Mouse (Mus musculus) embryo, embryonic 10.5 days (tissue): ENCODE measurements around the gene Vmn1r3.
"Not testable (repeated sequence)": the region's sequence is repeated elsewhere in the genome, so short reads cannot be mapped to it uniquely, and the experiment has no call there.

Source experiments
- DNase-seq: peaks from one replicate; pipeline ENCODE4 v3.0.0-alpha.2; 2015; ENCODE audit warnings: low spot score

Vmn1r3 gene

DNA sequence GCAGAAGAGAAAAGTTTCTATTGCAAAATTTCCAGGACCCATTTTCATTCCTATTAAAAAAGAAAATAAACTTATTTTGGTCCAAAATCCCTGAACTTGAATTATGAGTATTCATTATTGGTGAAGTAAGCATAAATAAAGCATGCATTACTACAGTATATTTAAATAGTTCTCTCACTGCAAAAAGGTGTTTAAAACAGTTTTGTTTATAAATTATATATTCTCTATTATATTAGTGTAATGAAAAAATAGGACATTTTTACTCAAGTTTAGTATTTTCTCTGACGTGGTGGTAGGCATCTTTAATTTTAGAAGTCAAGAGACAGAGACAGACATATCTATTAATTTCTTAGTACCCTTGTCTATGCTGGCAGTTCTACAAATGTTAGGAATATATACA is at the start of gene Vmn1r3:
Vmn1r3 (minus strand) TSS at position 101 of the 400 bp plus-strand sequence.
- DNase-seq, result not testable (repeated sequence)

DNA sequence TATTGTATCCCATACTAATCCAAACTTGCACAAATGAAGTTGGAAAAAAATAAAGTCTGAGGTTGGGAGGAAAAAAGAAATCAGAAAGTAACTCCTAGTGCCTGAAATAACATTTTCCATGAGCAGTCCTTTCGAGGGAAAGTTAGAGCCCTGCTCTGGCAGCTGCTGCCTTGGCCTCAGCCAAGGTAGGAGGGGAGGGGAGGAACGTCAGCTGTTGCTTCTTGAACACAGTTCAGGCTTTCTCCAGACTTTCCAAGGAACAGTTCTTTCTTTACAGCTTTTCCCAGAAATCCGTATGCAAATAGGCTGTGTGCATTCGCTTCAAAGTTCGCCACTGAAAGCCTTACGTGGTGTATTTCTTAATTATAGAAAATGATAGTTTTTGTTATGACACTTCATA is 46.9 kb upstream of the Vmn1r3 start:
- DNase-seq, result no peak

DNA sequence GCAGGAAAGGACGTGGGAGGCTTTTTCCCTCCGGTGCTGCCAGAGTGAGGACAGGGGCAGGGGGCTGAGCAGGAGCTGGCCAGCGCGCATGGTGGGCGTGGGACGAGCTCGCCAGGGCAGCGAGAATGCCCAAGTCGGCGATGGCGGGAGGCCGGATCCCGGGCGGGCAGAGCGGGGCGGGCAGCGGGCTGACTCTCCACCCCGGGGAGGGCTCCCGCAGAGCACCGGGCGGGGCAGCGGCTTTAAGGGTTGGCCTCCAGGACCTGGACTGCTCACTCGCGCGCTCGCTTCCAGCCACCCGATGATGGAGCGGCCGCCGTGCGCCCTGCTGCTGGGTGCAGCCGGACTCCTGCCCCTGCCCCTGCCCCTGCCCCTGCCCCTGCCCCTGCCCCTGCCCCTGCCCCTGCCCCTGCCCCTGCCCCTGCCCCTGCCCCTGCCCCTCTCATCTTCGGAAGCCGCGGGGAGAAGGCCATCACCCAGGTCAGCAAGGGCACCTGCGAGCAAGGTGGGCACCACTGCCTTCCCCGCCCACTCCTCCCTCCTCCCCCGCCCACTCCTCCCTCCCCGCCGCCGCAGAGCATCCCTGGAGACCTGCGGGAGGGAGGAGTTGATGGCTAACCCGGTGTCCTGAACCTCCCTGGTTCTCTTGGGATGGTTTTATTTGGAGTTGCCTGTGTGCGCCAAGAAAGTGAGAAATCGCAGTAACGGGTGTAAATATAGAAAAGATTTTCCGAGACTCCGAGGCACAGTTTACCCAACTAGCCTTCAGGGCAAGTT is 45.9 kb upstream of the Vmn1r3 start:
- no peak for DNase-seq

DNA sequence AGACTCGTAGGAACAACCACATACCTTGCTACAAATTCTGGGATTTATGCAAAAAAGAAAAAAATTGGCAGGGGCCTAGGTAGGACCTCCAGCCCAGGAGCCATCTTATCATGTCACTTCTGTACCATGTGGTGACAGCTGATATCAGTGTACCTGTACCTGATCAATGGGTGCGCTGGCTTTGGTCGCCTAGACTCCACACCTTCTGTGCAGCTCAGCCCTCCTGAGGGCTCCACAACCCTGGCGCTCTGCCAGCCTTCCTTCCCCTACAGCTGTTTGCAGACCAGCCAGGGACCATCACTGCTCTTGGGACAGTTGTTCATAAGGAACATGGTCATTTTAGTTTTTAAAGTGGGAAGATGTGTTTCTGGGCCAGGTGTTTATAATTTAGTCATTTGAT is 44.4 kb upstream of the Vmn1r3 start:
- no peak for DNase-seq

DNA sequence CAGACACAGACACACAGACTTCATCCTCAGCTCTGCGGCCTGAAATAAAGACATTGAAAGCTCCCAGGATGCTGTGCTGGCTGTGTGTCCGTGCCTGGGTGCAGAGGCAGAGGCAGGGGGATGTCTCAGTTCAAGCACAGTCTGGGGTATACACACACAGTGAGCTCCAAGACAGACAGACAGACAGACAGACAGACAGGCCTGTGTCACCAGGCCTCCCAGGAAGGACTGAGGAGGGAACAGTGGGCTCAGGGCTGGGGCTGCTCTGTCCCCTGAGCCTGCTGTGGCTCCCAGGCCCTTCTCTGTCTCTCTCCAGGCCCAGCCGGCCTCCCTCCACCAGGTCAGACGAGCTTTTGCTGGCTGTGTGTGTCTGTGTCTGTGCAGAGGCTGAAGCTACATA is 43.3 kb upstream of the Vmn1r3 start:
- DNase-seq, result no peak

DNA sequence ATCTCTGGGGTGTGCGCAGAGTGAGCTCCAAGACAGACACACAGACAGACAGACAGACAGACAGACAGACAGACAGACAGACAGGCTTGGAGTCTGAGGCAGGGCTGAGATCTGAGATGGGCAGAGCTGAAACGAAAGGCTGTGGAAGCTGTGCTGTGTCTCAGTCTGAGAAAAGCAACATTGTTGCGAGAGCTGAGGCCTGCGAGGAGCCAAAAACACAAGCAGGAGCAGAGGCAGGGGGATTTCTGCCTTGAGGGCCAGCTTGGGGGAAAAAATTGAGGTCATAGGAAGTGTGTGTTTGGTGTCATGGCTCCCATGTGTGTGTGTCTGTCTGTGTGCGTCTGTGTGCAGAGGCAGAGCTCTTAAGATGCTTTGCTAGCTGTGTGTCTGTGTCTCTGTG is 42.6 kb upstream of the Vmn1r3 start:
- DNase-seq, result no peak

DNA sequence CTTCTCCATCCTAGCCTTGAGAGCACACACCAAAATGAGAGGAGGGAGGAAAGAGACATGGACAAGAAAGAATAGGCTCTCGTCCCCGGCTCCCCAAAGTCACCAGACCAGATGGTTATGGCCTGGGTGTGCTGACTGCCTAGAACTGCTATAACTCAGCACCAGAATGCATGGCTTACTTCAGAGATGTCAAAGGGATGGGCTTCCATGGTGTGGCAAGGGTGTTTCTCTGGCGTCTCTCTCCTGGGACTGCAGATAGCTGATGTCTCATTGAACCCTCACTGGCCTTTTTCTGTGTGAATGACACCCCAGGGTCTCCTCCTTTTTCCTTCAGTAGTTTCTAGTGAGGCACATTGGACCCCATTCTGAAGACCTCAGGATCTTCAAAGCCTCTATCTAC is 41.3 kb upstream of the Vmn1r3 start:
- DNase-seq, result no peak

DNA sequence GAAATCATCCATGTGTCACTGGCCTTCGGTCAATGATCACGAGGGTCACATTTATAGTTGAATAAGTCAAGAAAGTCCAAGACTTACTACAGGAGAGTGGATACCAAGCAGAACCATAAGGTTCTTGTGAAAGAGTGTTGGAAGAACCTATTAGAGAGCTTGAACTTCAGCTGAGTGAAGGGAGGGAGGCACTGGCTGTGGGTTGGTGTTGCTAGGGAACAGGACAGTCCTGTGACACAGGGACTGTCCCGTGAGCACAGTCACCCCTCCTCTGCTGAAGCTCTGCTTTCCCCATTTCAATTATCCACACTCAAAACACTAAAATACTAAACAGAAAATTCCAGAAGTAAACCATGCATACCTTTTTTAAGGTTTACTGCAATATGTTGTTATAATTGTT is 40.3 kb upstream of the Vmn1r3 start:
- not testable (repeated sequence) for DNase-seq

DNA sequence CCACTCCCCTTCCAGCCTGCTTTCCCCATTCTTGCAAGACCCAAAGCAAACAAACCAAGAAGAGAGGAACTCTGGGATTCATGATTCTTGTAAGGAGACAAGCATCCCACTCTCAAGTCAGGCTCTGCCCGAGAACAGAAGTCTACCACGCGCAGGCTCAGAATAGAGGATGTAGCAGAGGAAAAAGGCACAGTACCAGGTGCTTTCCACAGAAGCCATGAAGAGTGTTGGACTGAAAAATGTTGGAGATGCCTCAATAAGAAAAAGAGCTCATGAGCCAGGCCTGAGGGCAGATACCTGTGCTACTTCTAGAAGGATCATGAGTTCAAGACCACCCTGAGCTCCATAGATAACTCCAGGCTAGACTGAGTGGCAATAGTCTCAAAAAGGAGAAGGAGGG is 39.7 kb upstream of the Vmn1r3 start:
- not testable (repeated sequence) for DNase-seq

DNA sequence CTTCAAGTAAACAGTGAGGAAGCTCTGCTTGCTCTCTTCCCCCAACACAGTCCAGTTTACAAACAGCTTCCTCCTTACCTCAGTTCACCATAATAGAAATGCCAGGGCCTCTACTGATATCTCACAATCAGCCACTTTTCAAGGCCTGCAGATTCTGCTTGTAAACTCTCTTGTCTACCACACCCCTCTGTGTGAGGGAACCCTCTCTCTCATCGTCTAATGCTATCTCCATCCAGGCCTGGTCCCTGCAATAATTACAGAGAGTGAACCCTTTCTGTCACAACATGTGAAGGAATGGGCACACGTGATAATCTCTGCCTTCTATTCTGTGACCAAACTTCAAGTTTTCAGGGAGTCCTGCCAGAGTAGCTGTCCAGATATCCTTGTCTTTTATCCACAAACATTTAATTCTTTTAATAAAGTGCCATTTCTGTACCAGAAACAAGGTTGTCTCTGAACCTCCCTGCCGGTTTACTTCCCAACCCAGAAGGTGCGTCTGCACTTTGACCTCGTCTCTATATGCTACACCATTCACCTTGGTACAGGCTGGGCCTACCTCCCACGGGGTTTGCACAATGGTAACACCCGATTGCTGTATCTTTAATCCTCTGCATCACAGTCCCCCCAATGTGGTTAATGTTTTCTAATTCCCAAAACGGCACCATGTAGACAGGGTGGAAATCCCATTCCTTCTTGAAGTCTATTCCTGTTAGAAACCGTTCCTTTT is 38.5 kb upstream of the Vmn1r3 start:
- not testable (repeated sequence) for DNase-seq

DNA sequence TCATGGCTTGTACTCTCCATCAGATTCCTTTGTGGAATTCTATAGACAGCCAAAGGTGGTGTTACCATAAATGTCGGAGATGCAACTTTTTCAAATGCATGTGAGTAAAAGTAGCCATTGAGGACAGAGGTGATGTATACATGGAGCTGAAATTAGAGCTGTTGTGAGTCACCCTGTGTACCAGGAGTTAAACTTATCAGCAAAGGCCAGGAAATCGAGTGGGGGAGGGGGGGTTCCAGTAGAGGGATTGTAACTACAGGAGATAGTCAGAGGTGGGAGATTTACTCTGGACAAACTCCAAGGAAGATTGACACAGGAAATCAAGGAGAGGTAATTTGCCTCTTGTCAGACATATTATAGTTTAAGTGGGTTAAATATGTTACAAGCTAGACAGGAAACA is 31.2 kb upstream of the Vmn1r3 start:
- DNase-seq, result not testable (repeated sequence)

DNA sequence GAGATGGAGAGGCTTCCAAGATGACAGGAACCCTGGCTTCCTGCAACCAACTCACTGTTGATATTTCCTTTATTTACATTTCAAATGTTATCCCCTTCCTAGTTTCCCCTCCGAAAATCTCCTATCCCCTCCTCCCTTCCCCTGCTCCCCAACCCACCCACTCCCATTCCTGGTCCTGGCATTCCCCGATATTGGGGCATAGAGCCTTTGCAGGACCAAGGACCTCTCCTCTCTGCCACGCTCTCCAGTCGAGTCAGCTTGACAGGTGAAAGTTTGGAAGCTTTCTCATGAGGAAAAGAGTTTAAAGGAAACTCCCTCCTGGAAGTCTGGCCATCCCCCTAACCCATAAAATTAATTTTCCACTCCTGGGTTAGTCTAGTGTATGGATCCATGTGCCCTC is 28.2 kb upstream of the Vmn1r3 start:
- DNase-seq, result not testable (repeated sequence)

DNA sequence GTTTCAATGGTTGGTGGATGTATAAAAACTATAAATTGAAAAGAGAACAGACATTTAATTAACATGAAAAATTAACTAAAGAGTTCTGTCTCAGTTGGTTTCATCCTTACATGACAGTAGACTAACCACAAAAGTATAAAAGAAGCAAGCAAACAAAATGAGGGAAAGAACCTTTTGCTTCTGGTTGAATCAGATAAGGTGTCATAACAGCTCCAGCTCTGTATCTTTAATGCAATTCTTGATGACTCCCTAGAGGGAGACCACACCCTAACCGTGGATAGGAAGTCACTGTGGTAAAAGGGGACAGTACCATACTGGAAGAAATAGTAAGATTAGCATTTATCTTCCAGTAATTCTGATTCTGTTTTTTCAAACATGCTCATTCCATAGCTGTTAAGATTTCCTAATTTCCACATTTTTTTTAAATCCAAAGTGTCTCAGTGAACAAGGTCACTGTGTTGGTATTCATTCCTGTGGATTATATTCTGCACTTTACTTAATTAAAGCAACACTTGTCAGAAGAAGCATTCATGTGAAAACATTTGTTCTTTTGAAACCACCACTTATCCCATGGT is 24.6 kb upstream of the Vmn1r3 start:
- DNase-seq, result not testable (repeated sequence)

DNA sequence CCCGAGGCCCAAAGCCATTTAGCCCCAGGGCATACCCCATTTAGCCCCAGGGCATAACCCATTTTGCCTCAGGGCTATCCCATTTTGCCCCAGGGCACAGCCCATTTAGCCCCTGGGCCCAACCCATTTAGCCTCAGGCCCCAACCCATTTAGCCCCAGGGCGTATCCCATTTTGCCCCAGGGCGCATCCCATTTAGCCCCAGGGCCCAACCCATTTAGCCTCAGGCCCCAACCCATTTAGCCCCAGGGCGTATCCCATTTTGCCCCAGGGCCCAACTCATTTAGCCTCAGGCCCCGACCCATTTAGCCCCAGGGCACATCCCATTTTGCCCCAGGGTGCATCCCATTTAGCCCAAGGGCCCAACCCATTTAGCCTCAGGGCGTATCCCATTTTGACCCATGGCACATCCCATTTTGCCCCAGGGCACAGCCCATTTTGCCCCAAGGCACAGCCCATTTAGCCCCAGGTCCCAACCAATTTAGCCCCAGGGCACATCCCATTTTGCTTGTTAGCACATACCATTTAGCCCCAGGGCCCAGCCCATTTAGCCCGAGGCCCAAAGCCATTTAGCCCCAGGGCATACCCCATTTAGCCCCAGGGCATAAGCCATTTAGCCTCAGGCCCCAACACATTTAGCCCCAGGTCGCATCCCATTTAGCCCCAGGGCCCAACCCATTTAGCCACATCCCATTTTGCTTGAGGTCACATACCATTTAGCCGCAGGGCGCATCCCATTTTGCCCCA is 8.2 kb downstream of the Vmn1r3 start:
- DNase-seq, result not testable (repeated sequence)

DNA sequence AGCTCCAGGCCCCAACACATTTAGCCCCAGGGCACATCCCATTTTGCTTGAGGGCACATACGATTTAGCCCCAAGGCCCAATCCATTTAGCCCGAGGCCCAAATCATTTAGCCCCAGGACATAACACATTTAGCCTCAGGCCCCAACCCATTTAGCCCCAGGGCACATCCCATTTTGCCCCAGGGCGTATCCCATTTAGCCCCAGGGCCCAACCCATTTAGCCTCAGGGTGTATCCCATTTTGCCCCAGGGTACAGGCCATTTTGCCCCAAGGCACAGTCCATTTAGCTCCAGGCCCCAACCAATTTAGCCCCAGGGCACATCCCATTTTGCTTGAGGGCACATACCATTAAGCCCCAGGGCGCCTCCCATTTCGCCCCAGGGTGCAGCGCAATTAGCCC is 9.0 kb downstream of the Vmn1r3 start:
- DNase-seq, result not testable (repeated sequence)

DNA sequence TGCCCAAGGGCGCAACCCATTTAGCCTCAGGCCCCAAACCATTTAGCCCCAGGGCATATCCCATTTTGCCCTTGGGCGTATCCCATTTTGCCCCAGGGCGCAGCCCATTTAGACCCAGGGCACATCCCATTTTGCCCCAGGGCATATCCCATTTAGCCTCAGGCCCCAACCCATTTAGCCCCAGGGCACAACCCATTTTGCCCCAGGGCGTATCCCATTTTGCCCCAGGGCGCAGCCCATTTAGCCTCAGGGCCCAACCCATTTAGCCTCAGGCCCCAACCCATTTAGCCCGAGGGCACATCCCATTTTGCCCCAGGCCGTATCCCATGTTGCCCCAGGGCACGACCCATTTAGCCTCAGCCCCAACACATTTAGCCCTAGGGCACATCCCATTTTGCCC is 9.4 kb downstream of the Vmn1r3 start:
- not testable (repeated sequence) for DNase-seq

DNA sequence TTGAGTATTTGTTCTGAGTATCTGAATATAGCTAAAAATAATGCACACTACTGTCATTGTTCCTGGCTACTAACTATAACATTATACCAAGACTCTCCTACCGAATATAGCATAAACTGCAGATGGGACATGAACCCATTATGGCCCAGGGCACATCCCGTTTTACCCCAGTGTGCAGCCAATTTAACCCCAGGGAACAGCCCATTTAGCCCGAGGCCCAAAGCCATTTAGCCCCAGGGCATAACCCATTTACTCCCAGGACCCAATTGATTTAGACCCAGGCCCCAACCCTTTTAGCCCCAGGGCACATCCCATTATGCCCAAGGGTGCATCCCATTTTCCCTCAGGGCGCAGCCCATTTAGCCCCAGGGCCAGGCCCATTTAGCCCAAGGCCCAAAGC is 10.6 kb downstream of the Vmn1r3 start:
- DNase-seq, result not testable (repeated sequence)

DNA sequence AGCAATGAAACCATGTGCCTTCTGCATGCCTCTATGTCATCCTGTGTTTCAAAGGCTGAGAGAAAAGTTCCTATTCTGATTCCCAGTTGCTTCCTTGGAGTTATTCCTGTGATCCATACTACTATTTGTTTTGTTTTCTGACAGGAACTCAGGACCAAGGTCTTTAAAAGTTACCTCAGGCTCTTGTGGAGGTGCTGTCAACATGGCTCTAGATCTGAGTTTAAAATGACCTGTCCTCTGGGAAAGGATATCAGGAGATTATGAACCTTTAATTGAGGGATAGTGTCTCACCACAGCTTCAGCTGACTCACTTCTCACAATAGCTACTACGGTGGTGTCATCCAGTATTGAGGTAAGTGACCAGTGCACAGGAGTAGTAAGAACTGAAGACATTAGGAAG is 18.1 kb downstream of the Vmn1r3 start, which contains the start of gene Vmn1r2:
Vmn1r2 (plus strand) TSS at position 301 of the 400 bp plus-strand sequence.
- DNase-seq, result not testable (repeated sequence)

DNA sequence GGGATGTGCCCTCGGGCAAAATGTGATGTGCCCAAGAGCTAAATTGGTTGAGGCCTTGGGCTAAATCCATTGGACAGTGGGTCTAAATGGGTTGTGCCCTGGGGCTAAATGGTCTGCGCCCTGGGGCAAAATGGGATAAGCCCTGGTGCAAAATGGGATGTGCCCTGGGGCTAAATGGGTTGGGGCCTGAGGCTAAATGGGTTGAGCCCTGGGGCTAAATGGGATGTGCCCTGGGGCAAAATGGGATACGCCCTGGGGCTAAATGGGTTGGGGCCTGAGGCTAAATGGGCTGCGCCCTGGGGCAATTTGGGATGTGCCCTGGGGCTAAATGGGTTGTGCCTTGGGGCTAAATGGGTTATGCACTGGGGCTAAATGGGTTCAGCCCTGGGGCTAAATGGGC is 20.1 kb downstream of the Vmn1r3 start:
- DNase-seq, result no peak

DNA sequence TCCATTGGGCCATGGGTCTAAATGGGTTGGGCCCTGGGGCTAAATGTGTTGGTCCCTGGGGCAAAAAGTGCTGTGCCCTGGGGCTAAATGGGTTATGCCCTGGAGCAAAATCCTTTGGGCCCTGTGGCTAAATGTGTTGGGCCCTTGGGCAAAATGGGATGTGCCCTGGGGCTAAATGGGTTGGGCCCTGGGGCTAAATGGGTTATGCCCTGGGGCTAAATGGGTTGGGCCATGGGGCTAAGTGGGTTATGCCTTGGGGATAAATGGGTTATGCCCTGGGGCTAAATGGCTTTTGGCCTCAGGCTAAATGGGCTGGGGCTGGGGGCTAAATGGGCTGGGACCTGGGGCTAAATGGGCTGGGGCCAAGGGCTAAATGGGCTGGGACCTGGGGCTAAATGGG is 20.7 kb downstream of the Vmn1r3 start:
- not testable (repeated sequence) for DNase-seq

DNA sequence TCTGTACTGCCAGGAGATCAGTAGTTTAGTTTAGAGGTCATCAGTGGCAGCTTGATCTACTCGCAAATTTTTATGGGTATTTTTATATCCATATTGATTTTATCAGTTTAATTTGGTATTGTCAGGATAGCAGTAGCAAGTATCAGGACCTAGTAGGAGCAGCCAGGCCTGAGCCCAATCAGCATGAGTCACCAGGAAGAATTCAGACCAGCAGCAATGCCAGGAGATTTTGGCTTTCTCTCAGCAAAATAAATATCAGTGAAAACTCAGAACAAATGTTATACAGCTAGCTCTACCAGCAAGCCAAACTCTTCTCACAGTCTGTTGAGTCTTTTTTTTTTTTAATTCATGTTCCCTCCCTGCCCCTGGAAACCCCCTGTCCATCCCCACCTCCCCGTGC is 31.8 kb downstream of the Vmn1r3 start:
- DNase-seq, result not testable (repeated sequence)

DNA sequence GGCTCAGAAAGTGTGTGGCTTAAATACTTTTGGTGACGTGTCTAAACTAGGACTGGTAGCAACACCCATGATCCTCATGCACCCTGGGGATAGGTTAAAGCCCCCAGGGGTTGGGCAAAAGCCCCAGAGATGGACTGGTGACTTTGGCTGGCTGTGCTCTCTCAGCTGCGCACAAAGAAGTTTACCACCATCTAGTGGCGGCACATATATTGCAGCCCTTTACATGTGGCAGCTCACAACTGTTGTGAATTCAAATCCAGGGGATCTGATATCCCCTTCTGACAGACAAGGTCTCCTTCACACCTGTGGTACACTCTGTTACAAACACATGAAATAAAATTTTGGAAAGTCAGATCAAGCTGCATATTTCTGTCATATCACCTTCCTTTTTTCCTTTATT is 37.2 kb downstream of the Vmn1r3 start:
- DNase-seq, result not testable (repeated sequence)
